Mouse (Mus musculus) hindbrain, embryonic 13.5 days (tissue): ENCODE data around the gene Trip6. TPM values are rescaled to one million over a fixed set of nuclear protein-coding genes. Genes with fewer than 3 reads are reported as not detected.
"Not testable (repeated sequence)": the region's sequence is repeated elsewhere in the genome, so short reads cannot be mapped to it uniquely, and the experiment has no call there.

ENCODE experiments used
- ATAC-seq: fragments of 200-750 bp; cut with Nextera tagmentation; 2 replicates; pipeline ENCODE4 v1.8.0; 2017; ENCODE audit warnings: moderate TSS enrichment; ENCODE audit not compliant: low FRiP score
- H3K27ac ChIP-seq: fragments of 300-500 bp; sonication (generic); 2 replicates; pipeline ENCODE4 v1.5.1; 2015; ENCODE audit warnings: inconsistent platforms, mild to moderate bottlenecking, moderate library complexity
- H3K27me3 ChIP-seq: fragments of 300-500 bp; sonication (generic); 2 replicates; pipeline ENCODE4 v1.6.1; 2015; ENCODE audit warnings: mild to moderate bottlenecking, inconsistent platforms
- H3K36me3 ChIP-seq: fragments of 300-500 bp; sonication (generic); 2 replicates; pipeline ENCODE4 v1.6.1; 2015; ENCODE audit warnings: mild to moderate bottlenecking, inconsistent platforms
- H3K4me1 ChIP-seq: fragments of 300-500 bp; sonication (generic); replicated peaks from 2 replicates; pipeline ENCODE4 v1.6.1; 2015; ENCODE audit warnings: inconsistent platforms
- H3K4me2 ChIP-seq: fragments of 300-500 bp; sonication (generic); 2 replicates; pipeline ENCODE4 v1.6.1; 2015; ENCODE audit warnings: inconsistent platforms, mild to moderate bottlenecking, moderate library complexity
- H3K4me3 ChIP-seq: fragments of 300-500 bp; sonication (generic); 2 replicates; pipeline ENCODE4 v1.5.1; 2015; ENCODE audit warnings: mild to moderate bottlenecking, inconsistent platforms
- H3K9ac ChIP-seq: fragments of 300-500 bp; sonication (generic); 2 replicates; pipeline ENCODE4 v1.6.1; 2015; ENCODE audit warnings: mild to moderate bottlenecking, inconsistent platforms
- H3K9me3 ChIP-seq: fragments of 300-500 bp; sonication (generic); 2 replicates; pipeline ENCODE4 v1.6.1; 2016; ENCODE audit warnings: inconsistent platforms
- WGBS: fragments of 180-500 bp; shearing (Covaris S2); methylation state at CpG from one replicate; pipeline ENCODE4 v1.1.7; 2015; 5-methylcytosine and 5-hydroxymethylcytosine counted together
- polyA plus RNA-seq: library from polyadenylated mRNA; unstranded; fragments of >200 nt; fragmentation: Nextera tagmentation; extraction: Ambion mirVana; gene quantifications from 2 replicates; pipeline ENCODE4 v1.2.1, GENCODE M21; 2015

Gene Trip6
- polyA plus RNA-seq, 1 experiment from 2014 or later: 19.2 TPM

DNA sequence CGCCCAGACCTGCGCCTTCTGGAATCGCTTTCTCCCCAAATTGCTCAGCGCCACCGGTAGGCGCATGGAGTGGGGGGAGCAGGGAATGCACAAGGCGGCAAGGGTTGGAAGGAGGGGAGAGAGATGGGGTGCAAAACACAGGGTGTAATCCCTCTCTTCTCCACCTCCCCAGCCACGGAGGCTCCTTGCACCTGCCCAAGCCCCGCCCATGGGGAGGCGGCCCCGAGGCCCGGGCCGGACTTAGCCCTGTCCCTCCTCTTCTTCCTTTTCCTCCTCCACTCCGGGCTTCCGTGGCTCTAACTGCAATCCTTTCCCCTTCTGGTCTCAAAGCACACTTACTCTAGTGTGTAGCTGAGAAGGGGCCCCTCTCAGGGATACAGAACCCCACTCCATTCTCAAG, 20.9 kb downstream of the Trip6 start:
- Histone ChIP-seq H3K27ac (peak overlapping the region; percentile 92), H3K4me3 (peak overlapping the region; percentile 54), H3K4me2 (peak overlapping the region; percentile 97), H3K9ac (peak overlapping the region; percentile 90), H3K36me3 (peaks cover 33% of the 10 kb centered on the region), H3K9me3 (no peaks in the 10 kb centered on the region), H3K27me3 (peaks cover 40% of the 10 kb centered on the region), H3K4me1 (peaks cover 50% of the 10 kb centered on the region)
- under 1% methylated on average over 15 of the region's 15 CpGs for WGBS
- no peak for ATAC-seq

DNA sequence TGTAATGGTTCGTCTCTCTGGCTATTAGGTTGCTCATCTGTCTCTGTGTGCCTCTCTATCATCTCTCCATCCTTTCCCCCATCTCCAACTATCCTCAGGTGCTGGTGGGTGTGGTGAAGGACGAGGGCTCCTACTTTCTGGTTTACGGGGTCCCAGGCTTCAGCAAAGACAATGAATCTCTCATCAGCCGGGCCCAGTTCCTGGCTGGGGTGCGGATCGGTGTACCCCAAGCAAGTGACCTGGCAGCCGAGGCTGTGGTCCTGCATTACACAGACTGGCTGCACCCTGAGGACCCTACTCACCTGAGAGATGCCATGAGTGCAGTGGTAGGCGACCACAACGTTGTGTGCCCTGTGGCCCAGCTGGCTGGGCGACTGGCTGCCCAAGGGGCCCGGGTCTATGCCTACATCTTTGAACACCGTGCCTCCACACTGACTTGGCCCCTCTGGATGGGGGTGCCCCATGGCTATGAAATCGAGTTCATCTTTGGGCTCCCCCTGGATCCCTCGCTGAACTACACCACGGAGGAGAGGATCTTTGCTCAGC, 22.8 kb downstream of the Trip6 start:
- Histone ChIP-seq H3K36me3 (peaks cover 15% of the 10 kb centered on the region), H3K4me2 (no peak overlapping the region), H3K9me3 (no peaks in the 10 kb centered on the region), H3K27ac (no peak overlapping the region), H3K9ac (peak overlapping the region; percentile 46; the same call in 1 of the 2 replicates), H3K4me1 (peaks cover 65% of the 10 kb centered on the region), H3K4me3 (no peak overlapping the region), H3K27me3 (peaks cover 47% of the 10 kb centered on the region)
- no peak for ATAC-seq
- 79% methylated on average over 15 of the region's 15 CpGs for WGBS

DNA sequence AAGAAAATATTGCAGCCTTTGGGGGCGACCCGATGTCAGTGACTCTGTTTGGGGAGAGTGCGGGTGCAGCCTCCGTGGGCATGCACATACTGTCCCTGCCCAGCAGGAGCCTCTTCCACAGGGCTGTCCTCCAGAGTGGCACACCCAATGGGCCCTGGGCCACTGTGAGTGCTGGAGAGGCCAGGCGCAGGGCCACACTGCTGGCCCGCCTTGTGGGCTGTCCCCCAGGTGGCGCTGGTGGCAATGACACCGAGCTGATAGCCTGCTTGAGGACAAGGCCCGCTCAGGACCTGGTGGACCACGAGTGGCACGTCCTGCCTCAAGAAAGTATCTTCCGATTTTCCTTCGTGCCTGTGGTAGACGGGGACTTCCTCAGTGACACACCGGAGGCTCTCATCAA, 23.5 kb downstream of the Trip6 start:
- ATAC-seq: no peak
- H3K4me2 ChIP-seq: peak overlapping the region; percentile 89; the same call in 1 of the 2 replicates
- H3K4me1 ChIP-seq: peaks cover 69% of the 10 kb centered on the region
- 0 out of 2 replicates have a peak overlapping the region, but pooled peaks have one; percentile 5 for H3K4me3 ChIP-seq
- WGBS: 27% methylated on average over 15 of the region's 15 CpGs
- peaks cover 7% of the 10 kb centered on the region for H3K36me3 ChIP-seq
- peak overlapping the region; percentile 51; the same call in 1 of the 2 replicates for H3K9ac ChIP-seq
- no peaks in the 10 kb centered on the region for H3K9me3 ChIP-seq
- no peak overlapping the region for H3K27ac ChIP-seq
- peaks cover 47% of the 10 kb centered on the region for H3K27me3 ChIP-seq

DNA sequence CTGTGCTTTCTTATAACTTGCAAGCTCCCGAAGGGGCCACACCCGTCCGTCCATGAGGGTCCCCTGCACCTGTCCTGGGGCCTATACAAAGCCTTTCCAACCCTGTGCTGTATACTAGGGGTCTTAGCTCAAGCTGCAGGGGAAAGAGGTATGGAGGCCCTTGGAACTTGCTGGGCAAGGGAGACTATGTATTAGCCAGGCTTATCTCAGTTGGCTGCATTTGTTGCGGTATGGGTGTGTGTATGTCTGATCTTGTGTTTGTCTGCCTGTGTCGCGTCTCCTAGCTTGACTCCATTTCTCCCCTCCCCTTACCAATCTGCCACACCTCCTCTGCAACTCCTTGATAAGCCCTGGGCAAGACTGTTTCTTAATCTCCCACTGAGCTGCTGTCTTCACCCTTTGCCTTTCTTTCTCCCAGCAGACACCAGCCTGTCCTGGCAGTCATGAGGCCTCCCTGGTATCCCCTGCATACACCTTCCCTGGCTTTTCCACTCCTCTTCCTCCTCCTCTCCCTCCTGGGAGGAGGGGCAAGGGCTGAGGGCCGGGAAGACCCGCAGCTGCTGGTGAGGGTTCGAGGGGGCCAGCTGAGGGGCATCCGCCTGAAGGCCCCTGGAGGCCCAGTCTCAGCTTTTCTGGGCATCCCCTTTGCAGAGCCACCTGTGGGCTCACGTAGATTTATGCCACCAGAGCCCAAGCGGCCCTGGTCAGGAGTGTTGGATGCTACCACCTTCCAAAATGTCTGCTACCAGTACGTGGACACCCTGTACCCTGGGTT, 24.4 kb downstream of the Trip6 start:
- no peaks in the 10 kb centered on the region; the same call in 1 of the 2 replicates for H3K36me3 ChIP-seq
- H3K4me3 ChIP-seq: peak overlapping the region; percentile 49
- no peaks in the 10 kb centered on the region for H3K9me3 ChIP-seq
- peak overlapping the region; percentile 89 for H3K4me2 ChIP-seq
- peak overlapping the region; percentile 68 for H3K9ac ChIP-seq
- peaks cover 61% of the 10 kb centered on the region for H3K4me1 ChIP-seq
- no peak for ATAC-seq
- peaks cover 47% of the 10 kb centered on the region for H3K27me3 ChIP-seq
- WGBS: 58% methylated on average over 13 of the region's 13 CpGs
- H3K27ac ChIP-seq: no peak overlapping the region; the same call in 1 of the 2 replicates

DNA sequence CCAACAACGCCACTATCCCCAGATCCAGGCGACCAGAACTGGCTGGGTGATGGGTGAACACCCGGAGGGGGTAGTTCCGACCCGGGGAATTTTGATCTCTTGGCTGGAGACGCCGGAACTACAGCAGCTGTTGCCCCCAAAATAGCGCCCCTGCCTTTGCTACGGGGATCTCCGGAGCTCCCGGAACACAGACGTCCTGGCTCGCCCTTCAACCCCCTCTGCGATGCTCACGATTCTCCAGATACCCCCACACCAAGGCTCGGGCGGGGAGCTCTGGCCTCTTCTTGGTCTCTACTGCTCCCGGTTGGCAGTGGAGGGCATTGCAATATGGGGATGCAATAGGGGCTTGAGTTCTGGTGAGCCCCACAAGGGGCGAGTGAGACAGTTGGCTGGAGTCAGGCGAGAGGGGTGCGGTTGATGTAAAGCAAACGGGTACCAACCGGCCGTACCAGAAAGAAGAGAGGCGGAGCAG, 25.2 kb downstream of the Trip6 start:
- H3K27ac ChIP-seq: no peak overlapping the region
- peak overlapping the region; percentile 49 for H3K4me3 ChIP-seq
- ATAC-seq: no peak
- H3K36me3 ChIP-seq: no peaks in the 10 kb centered on the region
- peak overlapping the region; percentile 89 for H3K4me2 ChIP-seq
- peaks cover 47% of the 10 kb centered on the region for H3K27me3 ChIP-seq
- H3K9ac ChIP-seq: peak overlapping the region; percentile 68
- peaks cover 58% of the 10 kb centered on the region for H3K4me1 ChIP-seq
- no peaks in the 10 kb centered on the region for H3K9me3 ChIP-seq
- 2% methylated on average over 25 of the region's 25 CpGs for WGBS

DNA sequence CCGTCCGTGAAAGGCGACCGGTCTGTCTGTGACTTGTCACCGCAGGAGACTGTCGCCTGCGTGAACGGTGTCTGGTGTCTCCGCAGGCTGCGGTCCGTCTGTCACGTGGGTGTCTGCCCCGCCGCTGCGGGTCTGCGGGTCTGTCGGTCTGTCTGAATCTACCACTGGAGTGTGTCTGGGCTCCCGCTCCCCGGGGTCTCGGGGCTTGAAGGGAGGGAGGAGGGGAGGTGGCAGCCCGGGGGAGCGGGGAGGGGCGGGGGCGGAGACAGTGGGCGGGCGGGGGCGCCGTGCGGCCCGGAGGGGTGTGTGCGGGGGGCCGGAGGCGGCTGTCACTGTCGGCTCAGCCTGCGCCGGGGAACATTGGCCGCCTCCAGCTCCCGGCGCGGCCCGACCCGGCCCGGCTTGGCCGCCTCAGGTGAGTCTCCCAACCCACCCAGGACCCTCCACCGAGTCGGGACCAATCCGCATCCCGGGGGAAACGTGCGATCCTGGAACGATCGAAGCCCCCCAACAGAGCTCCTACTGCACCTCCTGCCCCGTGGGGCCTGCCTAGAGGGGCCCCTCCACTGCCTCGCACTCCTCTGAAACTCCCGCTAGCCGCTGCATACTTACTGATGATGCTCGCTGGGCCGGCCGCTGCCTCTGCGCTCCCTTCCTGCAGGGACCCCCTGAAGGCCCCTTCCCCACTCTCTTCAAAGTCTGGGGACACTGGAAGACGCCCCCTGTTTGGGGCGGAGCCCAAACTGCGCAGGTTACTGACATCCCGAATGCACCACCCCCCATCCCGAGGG, 26.1 kb downstream of the Trip6 start:
- ATAC-seq: 0 out of 2 replicates have a peak, but pooled peaks have one; percentile 31

DNA sequence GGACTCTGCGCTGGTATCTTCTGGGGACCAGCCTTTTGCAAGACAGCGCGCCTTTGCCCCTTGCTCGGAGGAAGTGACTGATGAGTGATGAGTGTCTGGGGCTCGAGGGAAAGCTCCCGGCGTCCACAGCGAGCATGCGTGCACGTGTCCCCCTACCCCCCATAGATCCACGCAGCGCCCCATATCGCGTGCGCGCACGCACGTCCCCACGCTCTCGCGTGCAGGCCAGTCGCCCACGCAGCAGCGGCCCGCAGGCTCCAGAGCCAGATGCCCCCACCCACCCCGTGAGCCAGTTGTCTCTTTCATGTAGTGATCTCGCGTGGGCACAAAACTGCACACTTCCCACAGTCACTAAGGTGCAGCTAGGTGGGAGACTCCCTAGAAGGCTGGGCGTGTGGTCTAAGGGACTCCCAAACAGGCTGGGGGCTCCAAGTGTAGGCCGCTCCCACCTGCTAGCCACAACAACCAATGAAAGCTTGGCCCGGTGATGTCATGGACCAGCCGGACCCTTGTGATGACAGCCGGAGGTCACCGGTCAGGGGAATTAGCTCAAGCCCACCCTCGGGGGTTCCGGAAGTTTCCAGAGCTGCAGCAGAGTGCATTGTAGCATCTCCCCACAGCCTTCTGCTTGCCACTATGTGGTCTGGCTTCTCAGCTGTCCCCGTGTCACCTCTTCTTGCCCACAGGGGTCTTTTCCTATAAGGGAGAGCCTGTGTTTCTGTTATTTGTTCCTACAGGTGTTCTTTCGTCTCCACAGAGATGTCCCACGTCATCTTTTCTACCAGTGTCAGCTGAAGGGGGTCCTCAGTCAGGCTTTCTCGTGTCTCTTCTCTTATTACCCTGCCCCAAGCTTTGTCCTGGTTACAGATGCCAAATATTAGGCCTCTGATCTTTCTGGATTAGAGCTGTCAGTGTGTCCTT, 26.9 kb downstream of the Trip6 start, which contains the start of gene Ache:
TSS of gene Ache (plus strand) at position 488 of the 921 bp plus-strand sequence.
- Histone ChIP-seq H3K4me3 (peak within 1 kb of the TSS; percentile 49), H3K27ac (peak within 1 kb of the TSS; percentile 78), H3K36me3 (no peaks in the 10 kb centered on the region), H3K27me3 (peaks cover 48% of the 10 kb centered on the region), H3K9ac (peak within 1 kb of the TSS; percentile 81), H3K4me2 (peak within 1 kb of the TSS; percentile 89), H3K9me3 (no peaks in the 10 kb centered on the region), H3K4me1 (peaks cover 42% of the 10 kb centered on the region)
- peak; percentile 78 for ATAC-seq
- under 1% methylated on average over 40 of the region's 40 CpGs for WGBS

More for the DNA sequence above, 26.1 kb downstream of the Trip6 start:
- 0% methylated on average over 44 of the region's 65 CpGs for WGBS
- Histone ChIP-seq H3K9me3 (no peaks in the 10 kb centered on the region), H3K27ac (peak overlapping the region; percentile 78), H3K27me3 (peaks cover 47% of the 10 kb centered on the region), H3K36me3 (no peaks in the 10 kb centered on the region), H3K4me1 (peaks cover 49% of the 10 kb centered on the region), H3K9ac (peak overlapping the region; percentile 81), H3K4me2 (peak overlapping the region; percentile 89), H3K4me3 (peak overlapping the region; percentile 49)

DNA sequence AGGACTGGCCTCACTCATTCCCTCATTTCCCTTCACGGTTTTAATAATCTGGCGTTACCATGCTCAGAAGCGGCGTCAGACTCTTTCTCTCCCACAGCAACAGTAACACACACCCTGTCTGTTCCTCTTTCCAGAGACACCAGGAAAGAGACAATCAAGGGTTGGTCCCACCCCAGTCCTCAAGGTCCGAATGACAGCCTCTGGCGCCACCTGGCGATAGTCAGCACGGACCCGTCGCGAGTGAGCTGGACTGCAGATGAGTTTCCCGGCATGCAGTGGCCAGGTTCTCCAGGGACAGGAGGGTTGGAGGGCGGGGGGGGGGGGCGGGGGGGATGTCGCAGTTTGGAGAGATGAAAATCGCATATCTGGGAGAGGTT, 27.6 kb downstream of the Trip6 start:
- peak overlapping the region; percentile 81 for H3K9ac ChIP-seq
- ATAC-seq: peak; percentile 83
- WGBS: under 1% methylated on average over 14 of the region's 16 CpGs

DNA sequence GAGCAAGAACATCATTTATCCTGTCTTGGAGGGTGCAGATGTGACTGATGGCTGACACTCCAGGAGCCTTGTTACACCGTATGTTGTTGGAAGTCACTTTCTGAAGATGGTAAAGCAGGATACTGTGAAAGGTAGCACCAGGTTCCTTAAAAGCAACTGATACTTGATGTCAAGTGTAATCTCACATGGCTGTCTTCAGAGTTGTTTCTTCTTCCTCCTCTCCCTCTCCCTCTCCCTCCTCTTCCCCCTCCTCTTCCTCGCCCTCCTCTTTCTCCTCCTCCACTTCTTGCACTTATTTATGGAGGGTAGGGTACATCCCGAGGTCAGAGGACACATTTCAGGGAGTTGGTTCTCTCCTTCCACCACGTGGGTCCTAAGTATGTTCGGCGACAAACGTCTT, 28.2 kb downstream of the Trip6 start:
- Histone ChIP-seq H3K36me3 (no peaks in the 10 kb centered on the region), H3K27ac (no peak overlapping the region; the same call in 1 of the 2 replicates), H3K9ac (peak overlapping the region; percentile 81), H3K4me2 (peak overlapping the region; percentile 89), H3K9me3 (no peaks in the 10 kb centered on the region), H3K27me3 (peaks cover 35% of the 10 kb centered on the region), H3K4me3 (no peak overlapping the region), H3K4me1 (peaks cover 42% of the 10 kb centered on the region)
- WGBS: 57% methylated on average over 7 of the region's 7 CpGs
- ATAC-seq: no peak

More for the DNA sequence above, 27.6 kb downstream of the Trip6 start:
- Histone ChIP-seq H3K36me3 (no peaks in the 10 kb centered on the region), H3K4me1 (peaks cover 42% of the 10 kb centered on the region), H3K27me3 (peaks cover 41% of the 10 kb centered on the region), H3K9me3 (no peaks in the 10 kb centered on the region), H3K4me2 (peak overlapping the region; percentile 89), H3K27ac (peak overlapping the region; percentile 78; the same call in 1 of the 2 replicates), H3K4me3 (peak overlapping the region; percentile 49)

DNA sequence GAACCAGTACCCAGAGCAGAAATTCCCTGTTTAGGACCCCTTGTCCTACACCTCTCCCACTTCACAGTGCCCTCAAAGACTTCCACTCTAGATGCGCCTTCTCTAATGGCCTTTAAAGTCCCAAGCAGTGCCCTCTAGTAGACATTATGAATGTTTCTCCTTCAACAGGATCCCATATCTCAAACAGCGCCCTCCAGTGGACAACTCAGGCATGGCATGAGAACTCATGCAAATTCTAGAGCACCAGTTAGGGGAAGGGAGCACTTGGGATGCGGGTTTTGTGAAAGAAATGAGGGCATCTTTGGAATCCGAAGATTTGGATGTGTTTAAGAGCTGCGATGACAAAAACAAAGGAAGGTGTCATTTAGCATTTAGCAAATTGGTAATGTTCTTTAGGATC, 29.2 kb downstream of the Trip6 start:
- H3K9me3 ChIP-seq: no peaks in the 10 kb centered on the region
- peaks cover 26% of the 10 kb centered on the region for H3K27me3 ChIP-seq
- no peak overlapping the region for H3K4me2 ChIP-seq
- no peak overlapping the region for H3K27ac ChIP-seq
- ATAC-seq: no peak
- no peak overlapping the region for H3K9ac ChIP-seq
- H3K36me3 ChIP-seq: no peaks in the 10 kb centered on the region
- peaks cover 35% of the 10 kb centered on the region for H3K4me1 ChIP-seq
- no peak overlapping the region for H3K4me3 ChIP-seq
- 61% methylated on average over 5 of the region's 5 CpGs for WGBS

DNA sequence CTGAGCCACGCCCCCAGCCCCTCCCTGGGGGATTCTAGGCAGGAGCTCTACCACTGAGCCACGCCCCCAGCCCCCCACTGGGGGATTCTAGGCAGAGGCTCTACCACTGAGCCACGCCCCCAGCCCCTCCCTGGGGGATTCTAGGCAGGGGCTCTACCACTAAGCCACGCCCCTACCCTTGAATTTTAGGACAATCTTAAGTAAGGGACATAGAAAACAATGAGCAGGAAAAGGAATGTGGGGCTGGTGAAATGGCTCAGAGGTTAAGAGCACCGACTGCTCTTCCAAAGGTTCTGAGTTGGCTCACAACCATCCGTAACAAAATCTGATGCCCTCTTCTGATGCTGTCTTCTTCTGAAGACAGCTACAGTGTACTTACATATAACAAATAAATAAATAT, 29.8 kb downstream of the Trip6 start:
- not testable (repeated sequence) for H3K27ac ChIP-seq, H3K4me2 ChIP-seq, ATAC-seq, H3K36me3 ChIP-seq, H3K9me3 ChIP-seq, H3K9ac ChIP-seq, H3K4me3 ChIP-seq
- Histone ChIP-seq H3K27me3 (peaks cover 20% of the 10 kb centered on the region), H3K4me1 (peaks cover 29% of the 10 kb centered on the region)
- WGBS: 88% methylated on average over 6 of the region's 6 CpGs
